Mouse (Mus musculus) megakaryocyte, embryonic 14.5 days (primary cell): ENCODE results near the gene Olfr1395.

Source experiments
- FLI1 ChIP-seq: IDR thresholded peaks from 2 replicates; pipeline ENCODE4 v1.6.1; 2012; ENCODE audit warnings: low read length, inconsistent platforms, mixed read lengths
- GATA1 ChIP-seq: IDR thresholded peaks from 3 replicates; pipeline ENCODE4 v1.6.1; 2012; ENCODE audit warnings: mixed read lengths, low read length, inconsistent platforms, borderline replicate concordance

DNA sequence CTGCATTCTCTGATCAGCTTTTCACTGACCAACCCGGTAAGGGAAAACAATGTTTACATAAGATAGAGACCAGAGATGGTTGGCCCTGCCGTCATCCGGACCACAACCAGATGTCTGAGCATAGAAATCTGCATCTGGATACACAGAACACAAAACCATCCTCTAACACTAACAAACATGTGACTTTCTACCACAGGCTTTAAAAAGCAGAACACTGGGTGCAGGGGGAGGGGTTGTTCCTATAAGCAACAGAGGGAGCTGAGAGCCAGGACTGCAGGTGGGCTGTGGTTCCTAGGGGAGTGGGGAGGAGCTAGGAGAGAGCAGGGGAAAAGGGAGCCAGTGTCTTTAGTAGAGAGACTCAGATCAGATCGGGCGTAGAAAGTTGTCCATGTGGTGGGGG, 40.6 kb upstream of the Olfr1395 start:
- TF ChIP-seq GATA1 (no peak), FLI1 (no peak)
